Mouse (Mus musculus) T-helper 17 cell (primary cell): ENCODE results near the gene Gm37240.

Experiments
- in situ Hi-C, 2 experiments: fragments of 300-600 bp; cut with MboI, MseI; formaldehyde crosslinking; loops; 1 replicate in 1 of 2; 2 replicates in 1 of 2; pipeline ENCODE4 v1.15.1; 2025; ENCODE audit warnings: high pct_unique_total_duplicates in 2 of 2

Gene Gm37240

DNA sequence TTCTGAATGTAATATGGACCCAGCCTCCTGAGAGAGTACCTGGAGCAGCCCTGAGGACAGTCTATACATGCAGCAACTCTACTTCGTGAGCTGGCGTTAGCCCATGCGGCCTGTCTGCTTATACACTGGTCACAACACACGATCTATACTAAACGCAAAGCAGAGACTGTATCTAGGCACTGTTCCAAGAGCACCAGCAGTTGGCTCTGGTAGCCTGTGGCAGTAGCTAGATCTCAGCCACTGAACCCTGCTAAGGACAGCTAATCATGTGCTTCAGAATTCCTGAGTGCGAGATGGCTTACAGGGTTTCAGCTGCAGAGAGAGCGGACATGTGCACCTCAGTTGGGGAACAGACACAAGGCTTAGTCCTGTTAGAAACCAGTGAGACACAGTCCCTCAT is 524.4 kb downstream of the Gm37240 start:
- in situ Hi-C loops: loop anchor here (5.0 kb wide), 2 partner anchors 64 to 726 kb away; no protein-coding TSS in a partner anchor

DNA sequence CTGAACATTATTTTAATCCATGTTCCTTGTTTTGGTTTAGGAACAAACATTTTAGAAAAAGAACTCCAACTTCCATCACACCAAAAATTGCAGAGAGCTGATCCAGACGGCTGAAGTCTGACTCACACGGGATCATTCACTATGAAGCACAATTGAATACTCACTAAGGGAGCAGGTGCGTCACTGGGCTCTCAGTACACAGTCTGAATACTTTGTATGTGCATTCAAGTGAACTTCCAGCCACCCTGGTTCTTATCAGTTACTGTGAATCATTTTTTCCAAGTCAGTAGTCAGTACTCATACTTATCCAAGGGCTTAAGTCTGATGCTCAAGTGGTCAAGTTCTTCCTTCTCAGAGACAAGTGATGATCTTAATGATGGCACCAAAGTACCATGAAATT is 530.9 kb downstream of the Gm37240 start:
- in situ Hi-C loops: no loop called here

DNA sequence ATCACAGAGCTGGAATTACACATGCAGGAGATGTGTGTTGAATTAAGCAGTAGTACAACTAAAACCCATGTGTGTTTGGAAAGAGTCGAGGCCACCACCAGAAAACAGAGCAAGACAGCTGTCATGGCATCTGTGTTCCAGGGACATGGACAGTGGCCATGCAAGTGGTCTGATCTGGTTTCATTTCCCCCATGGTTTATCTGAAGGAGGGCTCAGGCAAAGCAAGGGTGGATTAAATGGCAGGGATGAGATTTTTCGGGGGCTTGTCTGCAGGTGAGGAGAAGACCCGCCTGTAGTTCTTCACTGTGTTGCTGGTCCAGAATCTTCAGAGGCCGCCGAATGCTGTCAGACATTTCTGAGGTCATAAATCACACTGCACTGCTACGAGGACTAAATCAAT is 539.3 kb downstream of the Gm37240 start:
- in situ Hi-C loops: no loop called here

DNA sequence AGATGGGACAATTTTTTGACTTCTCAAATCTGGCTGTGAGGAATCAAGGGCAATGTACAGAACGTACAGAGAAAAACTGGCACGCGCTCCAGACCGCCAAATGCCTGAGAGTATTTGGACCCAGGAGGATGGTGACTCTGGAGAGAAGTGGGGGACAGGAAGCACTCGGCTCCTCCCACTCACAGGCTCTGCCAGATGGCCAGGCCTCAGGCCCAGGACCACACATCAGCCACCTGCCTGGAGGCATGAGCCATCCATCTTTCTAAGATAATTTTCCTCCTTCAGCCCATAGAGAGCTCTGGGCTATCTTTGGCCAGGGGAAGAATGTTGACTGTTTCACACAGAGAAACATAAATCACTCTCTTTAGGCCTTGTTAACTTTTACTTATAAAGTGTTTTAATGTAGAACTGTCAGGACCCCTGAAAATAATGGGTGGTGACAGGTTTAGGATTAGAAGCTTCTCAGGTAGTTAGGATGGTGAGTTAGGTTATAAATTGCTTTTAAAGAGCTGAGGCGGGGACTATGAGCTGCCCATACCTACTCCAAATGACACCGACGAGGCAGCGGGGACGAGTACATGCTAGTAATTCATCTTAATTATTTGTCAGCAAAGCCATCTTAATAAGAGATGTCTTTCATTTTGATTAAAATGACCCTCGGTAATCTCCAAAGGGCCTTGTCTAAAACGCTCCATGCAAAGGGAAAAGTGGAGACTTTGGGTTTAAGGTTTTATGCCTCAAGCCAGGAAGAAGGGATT is 546.0 kb downstream of the Gm37240 start:
- in situ Hi-C loops: no loop called here

DNA sequence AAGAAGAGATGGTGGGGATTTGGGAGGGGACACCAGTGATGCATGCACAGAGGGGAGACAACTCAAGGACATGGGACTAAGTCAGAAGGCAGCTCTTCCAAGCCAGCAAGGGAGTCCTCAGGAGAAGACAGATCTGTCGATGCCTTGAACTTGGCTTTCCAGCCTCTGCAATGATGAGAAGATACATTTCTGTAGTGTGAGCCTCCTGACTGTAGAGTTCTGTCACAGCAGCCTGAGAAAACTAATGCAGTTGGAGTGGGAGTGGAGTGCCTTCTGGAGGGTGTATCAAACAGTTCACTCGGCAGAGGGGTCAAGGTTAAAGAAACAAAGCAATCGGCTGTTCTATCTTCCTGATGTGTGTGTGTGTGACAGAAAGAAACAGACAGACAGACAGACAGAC is 546.8 kb downstream of the Gm37240 start:
- in situ Hi-C loops: no loop called here

DNA sequence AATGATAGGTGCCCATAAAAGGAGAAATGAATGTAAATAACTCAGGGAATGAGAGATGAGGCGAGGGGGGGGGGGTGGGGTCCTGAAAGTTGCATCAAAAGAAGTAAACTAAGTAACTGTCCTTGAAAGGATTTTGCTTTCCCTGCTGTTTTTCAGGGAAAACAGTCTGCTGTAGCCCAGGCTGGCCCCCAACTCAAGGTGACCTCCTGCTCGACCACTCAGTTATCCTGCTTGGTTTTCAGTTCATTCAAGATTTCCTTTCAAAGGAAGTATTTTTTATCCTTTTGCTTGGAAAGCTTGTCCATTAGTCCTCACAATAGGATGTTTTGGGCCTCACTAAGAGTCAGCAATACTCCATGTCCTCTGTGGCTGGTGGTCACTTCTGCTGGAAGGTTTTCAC is 547.4 kb downstream of the Gm37240 start:
- in situ Hi-C loops: no loop called here

DNA sequence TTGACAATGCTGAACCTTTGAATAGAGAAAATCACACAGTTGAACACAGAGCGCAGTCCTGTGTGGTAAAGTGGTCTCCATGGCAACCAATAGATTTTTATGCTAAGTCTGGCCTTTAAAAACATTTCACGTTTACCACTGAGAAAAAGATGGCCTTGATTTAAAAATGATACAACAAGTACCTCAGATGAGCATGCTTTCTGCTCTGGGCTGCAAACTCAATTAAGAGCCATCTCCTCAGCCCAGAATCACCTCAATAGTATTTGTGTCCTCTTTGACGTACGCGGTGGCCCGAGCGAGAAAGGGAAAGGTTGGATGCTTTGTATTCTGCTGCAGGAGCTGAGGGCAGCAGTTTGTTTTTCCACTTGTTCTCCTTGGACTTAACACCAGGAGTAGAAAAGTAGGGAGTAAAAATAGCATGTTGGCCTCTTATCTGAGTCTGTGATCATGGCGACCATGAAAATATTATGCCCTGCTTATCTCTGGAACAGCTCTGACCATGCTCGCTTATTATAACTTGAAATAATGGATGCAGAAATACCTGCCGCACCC is 548.0 kb downstream of the Gm37240 start:
- in situ Hi-C loops: no loop called here

DNA sequence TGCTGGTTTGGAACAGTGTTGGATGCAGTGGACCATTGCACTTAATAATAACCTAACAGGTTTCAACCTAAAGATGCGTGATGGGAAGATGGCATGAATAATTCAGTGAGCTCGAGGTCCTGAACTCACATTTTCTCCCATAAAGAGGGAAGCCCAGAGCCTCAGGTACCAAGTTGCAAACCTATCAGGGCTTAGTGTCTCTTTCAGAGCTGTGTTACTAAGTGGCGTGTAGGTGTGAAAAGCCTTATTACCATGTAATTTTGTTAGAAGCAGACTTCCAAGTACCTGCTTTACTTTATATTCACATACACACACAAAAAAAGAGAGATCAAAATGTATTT is 548.6 kb downstream of the Gm37240 start:
- in situ Hi-C loops: no loop called here

DNA sequence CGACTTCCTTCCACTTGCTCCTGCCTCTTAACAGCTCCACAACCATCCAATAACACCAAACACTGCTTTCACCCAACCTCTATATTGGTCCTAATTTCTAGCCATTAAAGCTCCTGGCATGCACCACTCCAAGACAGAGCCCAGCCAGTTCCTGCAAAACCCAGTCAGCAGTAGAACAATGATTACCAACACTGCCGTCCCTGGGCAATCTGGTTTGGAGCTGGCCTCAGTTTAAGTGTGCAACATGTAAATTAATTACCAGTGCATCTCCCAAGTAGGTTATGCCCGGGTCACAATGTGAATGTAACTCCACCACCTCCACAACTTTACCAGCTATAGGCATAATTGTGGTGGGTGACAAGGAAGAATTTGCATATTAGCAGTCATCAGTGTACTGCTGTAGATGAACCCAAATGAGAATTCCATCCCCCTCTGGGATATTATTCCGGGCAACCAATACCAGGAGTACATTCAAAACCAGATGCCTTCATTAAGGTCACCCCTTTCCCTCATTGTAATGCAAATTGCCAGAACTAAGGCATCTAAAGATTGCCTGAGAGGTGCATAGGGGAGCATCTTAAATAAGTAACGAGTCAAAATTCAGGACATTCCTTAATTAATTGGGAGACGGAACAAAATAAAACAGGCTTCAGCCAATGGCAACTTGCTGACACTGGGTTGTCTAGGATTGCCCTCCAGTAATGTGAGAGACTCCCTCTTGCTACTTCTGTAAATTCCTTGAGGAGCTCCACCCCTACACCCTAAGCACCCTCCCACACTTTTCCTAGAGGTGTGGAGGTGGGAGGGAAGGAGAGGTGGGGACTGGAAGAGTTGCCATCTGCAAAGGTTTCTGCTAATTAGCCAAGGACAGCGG is 549.2 kb downstream of the Gm37240 start:
- in situ Hi-C loops: no loop called here

DNA sequence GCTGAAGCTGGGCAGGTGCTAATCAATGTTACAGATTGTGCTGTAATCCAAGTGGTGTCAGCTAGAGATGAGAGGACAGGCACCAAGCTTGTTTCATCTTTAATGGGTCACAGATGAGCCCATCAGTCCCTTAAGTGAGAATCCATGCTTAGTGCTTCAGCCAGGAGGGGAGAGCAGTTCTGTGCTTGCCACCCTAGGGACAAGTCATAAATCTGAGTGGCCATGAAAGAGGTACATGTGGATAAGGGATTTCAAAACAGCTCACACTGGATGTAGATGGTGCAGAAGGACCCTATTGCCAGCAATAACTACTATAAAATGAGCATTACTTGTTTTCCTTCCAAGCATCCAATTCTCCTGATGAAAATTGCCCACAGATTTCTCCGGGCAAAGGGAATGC is 551.8 kb downstream of the Gm37240 start:
- in situ Hi-C loops: no loop called here

DNA sequence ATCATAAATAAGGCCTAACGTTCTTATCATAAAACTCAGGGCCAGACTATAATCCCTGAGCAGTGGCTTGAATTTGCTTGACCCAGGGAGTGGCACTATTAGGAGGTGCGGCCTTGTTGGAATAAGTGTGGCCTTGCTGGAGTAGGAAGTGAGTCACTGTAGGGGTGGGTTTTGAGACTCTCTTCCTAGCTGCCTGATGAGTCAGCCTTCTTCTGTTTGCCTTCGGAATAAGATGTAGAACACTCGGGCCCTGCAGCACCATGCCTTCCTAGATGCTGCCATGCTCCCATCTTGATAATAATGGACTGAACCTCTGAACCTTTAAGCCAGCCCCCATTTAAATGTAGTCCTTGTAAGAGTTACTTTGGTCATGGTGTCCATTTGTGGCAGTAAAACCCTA is 555.0 kb downstream of the Gm37240 start:
- in situ Hi-C loops: no loop called here

DNA sequence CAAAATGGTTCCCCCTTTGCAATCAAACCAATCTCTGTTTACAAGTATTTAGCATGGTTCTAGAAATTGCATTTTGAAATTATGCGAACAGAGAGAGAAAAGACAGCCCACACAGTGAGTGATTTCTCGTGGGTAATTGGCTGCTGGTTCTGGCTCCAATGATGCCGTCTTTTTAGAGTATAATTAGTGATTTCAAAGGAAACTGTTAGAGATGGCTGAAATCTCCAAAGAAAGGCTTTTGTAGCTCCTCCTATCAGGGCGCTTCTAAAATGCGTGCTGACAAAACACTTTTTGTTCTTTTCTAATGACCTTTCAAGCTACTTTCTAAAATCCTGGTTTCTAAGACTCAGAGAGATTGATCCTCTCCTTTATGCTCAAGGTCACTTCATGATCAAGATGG is 569.1 kb downstream of the Gm37240 start:
- in situ Hi-C loops: no loop called here

DNA sequence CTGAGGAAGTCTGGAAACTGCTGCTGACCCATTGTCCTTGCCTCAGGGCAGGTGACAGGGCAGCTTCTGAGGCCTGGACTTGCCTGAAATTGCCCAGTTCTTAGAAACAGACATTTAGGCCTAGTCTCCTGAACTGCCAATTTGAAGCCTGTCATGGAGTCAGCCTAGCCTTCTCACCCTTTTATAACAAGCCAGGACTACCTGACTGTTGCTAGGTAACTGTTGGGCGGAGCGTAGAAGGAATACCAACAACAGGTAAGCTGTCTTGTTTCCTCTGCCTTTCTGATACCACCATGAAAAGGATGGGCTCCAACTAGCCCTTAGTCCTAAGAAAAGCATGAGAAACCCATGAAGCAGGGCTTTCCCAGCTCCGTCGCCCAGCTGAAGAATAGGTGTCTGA is 570.0 kb downstream of the Gm37240 start:
- in situ Hi-C loops: no loop called here

DNA sequence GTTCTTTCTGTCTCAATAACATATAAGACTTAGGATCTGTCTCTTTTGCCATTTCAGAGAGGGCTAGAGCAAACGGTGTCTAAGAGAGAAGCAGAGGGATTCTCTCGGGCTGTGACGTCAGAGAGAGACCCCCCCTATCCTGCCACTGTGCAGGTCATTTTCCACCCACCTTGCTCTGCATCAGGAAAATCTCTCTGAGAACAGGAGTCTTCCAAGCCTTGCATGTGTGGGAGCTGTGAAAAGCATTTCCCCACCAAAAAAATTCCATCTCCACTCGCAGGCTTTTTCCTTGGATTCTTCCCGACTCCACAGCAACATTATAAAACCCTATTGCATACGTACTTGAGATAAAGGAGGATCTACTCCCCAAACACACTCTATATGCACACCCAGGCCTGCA is 572.4 kb downstream of the Gm37240 start:
- in situ Hi-C loops: no loop called here

DNA sequence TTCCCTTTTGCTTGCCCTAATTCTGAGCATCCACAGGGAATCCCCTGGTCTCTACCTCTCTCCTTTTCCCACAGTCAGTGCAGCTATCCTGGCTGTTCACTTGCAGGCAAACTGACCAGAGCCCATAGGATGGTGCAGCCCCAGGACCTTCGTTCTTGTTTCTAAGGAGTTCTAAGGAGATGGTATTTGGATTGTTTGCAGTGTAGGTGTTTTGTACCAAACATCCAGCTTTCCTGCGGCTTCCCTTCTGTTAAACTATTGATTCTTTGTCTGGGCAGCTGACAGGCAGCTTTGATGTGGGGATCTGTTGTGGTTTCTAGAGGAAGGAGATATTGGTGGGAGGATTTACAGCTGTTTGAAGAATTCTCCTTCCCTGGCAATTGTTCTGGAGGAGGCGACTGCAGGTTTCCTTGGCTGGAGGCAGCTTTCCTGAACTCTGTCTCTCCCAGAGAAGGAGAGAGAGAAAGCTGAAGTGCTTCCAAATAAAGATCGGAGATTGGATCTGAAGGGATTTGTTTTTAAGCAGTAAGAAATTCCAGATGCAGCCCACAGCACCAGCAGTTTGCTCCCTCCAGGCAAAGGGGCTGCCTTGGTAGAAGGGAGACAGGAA is 573.6 kb downstream of the Gm37240 start:
- in situ Hi-C loops: no loop called here

DNA sequence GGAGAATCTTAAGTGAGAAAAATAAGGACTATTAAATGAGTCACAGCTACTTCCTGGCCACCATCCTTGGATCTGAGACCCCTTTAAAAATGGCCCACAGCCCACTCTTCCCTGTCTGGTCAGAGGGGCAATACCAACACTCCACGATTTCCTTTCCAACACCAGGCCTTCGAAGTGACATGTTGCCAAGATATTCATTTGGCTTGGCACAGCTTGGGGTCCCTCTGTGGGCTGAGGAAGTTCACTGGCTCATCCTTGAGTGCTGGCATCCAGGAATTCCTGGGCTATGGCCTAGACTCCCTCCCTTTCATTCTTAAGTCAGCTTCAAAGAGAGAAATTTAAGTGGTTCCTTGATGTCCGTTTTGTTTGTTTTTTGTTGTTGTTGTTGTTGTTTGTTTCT is 576.1 kb downstream of the Gm37240 start:
- in situ Hi-C loops: no loop called here

DNA sequence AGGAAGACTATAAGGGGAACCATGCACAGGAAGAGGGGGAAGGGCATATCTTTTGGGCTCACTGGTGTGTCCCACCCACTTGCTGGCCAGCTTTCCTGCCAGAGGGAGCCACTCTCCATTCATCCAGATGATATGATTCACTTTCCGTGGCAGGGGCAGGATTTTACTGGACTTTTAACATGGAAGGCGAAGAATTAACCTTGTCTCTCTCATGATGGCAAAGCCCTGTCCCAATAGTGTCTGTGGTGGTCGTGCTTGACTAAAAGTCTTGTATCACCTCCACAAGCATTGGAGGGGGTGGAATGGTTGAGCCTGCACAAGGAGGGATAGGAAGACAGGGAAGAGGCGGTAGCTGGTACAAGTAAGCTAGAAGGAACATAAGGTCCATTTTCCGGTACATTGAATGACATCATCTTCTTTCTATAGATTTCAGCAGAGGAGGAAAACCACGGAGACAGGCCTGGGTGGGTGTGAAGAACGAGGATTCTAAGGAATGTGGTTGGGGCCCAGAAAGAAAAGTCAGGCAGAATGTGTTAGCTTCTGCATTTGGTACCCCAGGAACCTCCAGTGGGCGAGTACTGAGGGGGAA is 576.8 kb downstream of the Gm37240 start:
- in situ Hi-C loops: no loop called here

DNA sequence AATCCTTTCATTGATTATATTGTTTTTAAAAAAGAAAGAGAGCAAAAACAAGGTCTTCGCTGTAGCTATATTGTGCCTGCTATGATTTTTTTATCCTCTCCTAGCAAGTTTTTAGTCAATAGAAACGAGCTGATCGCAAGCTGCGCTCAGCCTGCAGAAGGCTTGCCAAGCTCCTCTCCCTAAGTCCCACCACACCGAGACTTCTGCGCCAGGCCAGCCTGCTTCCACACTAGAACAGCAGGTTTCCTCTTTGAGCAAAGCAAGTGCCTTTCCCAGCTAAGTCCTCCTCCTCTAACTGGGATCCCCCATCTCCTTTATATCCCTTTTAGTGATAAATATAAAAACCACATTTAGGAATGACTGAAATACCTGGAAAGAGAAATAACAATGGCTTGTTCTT is 578.1 kb downstream of the Gm37240 start:
- in situ Hi-C loops: no loop called here

DNA sequence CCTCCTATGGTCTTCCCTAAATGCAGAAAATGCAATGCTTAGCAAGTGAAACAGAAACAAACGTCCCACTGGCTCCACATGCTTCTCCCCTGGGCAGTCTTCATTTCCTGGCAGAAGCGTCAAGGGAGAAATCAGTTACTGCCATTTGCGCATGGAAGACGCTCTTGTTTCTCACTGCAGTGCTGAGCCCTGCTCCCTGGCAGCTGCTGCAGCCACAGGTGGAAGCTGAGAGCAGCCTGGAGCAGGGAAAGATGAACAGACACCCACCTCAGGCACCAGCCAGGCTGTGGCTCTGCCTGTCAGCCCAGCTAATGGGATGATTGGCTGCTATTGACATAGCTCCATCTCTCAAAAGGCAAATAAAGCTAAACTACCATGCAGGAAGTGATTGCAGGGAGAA is 578.6 kb downstream of the Gm37240 start:
- in situ Hi-C loops: no loop called here

DNA sequence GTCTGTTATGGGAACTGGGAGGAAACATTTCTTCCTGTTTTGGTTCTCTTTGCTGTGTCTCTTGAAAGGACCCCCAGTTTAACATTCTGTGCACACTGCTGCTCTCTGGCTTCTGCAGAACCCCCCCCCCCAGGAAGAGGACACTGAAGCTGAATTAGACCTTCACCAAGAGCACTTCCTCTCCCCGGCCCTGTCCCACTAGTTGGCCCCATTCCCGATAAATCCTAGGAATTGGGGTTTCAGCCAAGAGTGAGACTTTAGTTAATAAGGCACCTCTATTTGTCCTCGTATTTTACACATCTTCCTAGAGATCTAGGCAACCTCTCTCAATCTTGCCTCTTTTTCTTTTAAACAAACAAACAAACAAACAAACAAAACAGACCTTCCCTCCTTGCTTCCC is 585.5 kb downstream of the Gm37240 start:
- in situ Hi-C loops: no loop called here

DNA sequence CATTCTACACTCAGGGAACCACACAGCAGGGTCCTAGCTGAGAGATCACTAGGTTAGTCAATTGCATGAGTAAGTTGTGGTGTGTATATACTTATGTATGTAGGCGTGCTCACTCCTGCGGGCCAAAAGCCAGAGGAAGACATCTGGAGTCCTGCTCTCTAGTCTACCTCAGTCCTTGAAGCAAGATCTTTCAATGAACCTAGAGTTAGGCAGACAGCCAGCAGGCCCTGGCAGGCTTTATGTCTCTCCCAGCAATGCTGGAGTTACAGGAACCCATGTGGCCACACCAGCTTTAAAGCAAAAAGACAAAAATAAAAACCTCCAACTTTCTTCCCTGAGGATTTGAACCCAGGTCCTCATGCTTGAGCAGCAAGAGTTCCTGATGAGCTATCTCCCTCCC is 586.0 kb downstream of the Gm37240 start:
- in situ Hi-C loops: no loop called here
